Mouse (Mus musculus) hindbrain, embryonic 16.5 days (tissue): ENCODE results near the gene RPS10-NUDT3. TPM values are rescaled to one million over a fixed set of nuclear protein-coding genes. Genes with fewer than 3 reads are reported as not detected.

Experiments used
- ATAC-seq: fragments of 200-750 bp; cut with Nextera tagmentation; 2 replicates; pipeline ENCODE4 v1.8.0; 2017; ENCODE audit warnings: moderate TSS enrichment, moderate library complexity
- H3K27ac ChIP-seq: fragments of 300-500 bp; sonication (generic); 2 replicates; pipeline ENCODE4 v1.5.1; 2014; ENCODE audit warnings: low read depth, mild to moderate bottlenecking, control low read depth, low read length, moderate library complexity
- H3K27me3 ChIP-seq: fragments of 300-500 bp; sonication (generic); replicated peaks from 2 replicates; pipeline ENCODE4 v1.6.1; 2014; ENCODE audit warnings: low read length; ENCODE audit not compliant: control insufficient read depth, insufficient read depth
- H3K36me3 ChIP-seq: fragments of 300-500 bp; sonication (generic); 2 replicates; pipeline ENCODE4 v1.6.1; 2014; ENCODE audit warnings: mild to moderate bottlenecking, low read length, moderate library complexity, mixed read lengths; ENCODE audit not compliant: control insufficient read depth, insufficient read depth
- H3K4me1 ChIP-seq: fragments of 300-500 bp; sonication (generic); 2 replicates; pipeline ENCODE4 v1.6.1; 2014; ENCODE audit warnings: low read depth, low read length; ENCODE audit not compliant: control insufficient read depth, insufficient read depth
- H3K4me2 ChIP-seq: fragments of 300-500 bp; sonication (generic); 2 replicates; pipeline ENCODE4 v1.6.1; 2014; ENCODE audit warnings: mild to moderate bottlenecking, low read length, control low read depth, moderate library complexity
- H3K4me3 ChIP-seq: fragments of 300-500 bp; sonication (generic); 2 replicates; pipeline ENCODE4 v1.5.1; 2014; ENCODE audit warnings: mild to moderate bottlenecking, low read length, control low read depth, moderate library complexity
- H3K9ac ChIP-seq: fragments of 300-500 bp; sonication (generic); 2 replicates; pipeline ENCODE4 v1.6.1; 2014; ENCODE audit warnings: low read depth, mild to moderate bottlenecking, control low read depth, low read length, moderate library complexity
- H3K9me3 ChIP-seq: fragments of 300-500 bp; sonication (generic); 2 replicates; pipeline ENCODE4 v1.6.1; 2014; ENCODE audit warnings: mild to moderate bottlenecking, low read length, moderate library complexity; ENCODE audit not compliant: control insufficient read depth
- WGBS: fragments of 180-500 bp; shearing (Covaris S2); extraction: QIAGEN DNeasy Blood & Tissue Kit; methylation state at CpG from one replicate; pipeline ENCODE4 v1.1.7; 2014; 5-methylcytosine and 5-hydroxymethylcytosine counted together
- polyA plus RNA-seq: library from polyadenylated mRNA; unstranded; fragments of >200 nt; fragmentation: Nextera tagmentation; extraction: Ambion mirVana; gene quantifications from 2 replicates; pipeline ENCODE4 v1.2.1, GENCODE M21; 2015

Gene RPS10-NUDT3
- not detected in 2 replicates for polyA plus RNA-seq

- under 1% methylated on average over 53 of the region's 72 CpGs for WGBS
- peaks cover 27% of the 10 kb centered on the region for H3K36me3 ChIP-seq
- peak; percentile 98 for ATAC-seq
Measured at GRCm38 (mm10) chr17:27634871-27635574, at the start of gene RPS10-NUDT3. Gene RPS10-NUDT3, minus strand, starts transcription at chr17:27635222.

GRCm38 (mm10) chr17:27678924-27679813 is 44.1 kb upstream of the RPS10-NUDT3 start:
- H3K27me3 ChIP-seq, result no peaks in the 10 kb centered on the region
- 18% methylated on average over 11 of the region's 11 CpGs for WGBS
- H3K27ac ChIP-seq, result peak overlapping the region; percentile 71
- H3K4me1 ChIP-seq, result peaks cover 10% of the 10 kb centered on the region
- no peak overlapping the region for H3K4me3 ChIP-seq
- H3K9ac ChIP-seq, result no peak overlapping the region
- no peaks in the 10 kb centered on the region for H3K9me3 ChIP-seq
- ATAC-seq, result peak; percentile 67
- H3K36me3 ChIP-seq, result no peaks in the 10 kb centered on the region
- no peak overlapping the region for H3K4me2 ChIP-seq

More at GRCm38 (mm10) chr17:27634871-27635574, at the start of gene RPS10-NUDT3:
- Histone ChIP-seq H3K27ac (peak within 1 kb of the TSS; percentile 65), H3K9ac (peak within 1 kb of the TSS; percentile 79), H3K4me2 (peak within 1 kb of the TSS; percentile 79), H3K4me3 (peak within 1 kb of the TSS; percentile 73), H3K4me1 (peaks cover 20% of the 10 kb centered on the region), H3K27me3 (no peaks in the 10 kb centered on the region), H3K9me3 (no peaks in the 10 kb centered on the region)

GRCm38 (mm10) chr17:27677756-27678155 is 42.7 kb upstream of the RPS10-NUDT3 start:
- H3K27ac ChIP-seq, result no peak overlapping the region

GRCm38 (mm10) chr17:27676270-27676669 is 41.2 kb upstream of the RPS10-NUDT3 start:
- H3K36me3 ChIP-seq, result no peaks in the 10 kb centered on the region
- ATAC-seq, result no peak
- H3K4me2 ChIP-seq, result no peak overlapping the region
- H3K27ac ChIP-seq, result no peak overlapping the region
- no peaks in the 10 kb centered on the region for H3K9me3 ChIP-seq
- H3K27me3 ChIP-seq, result no peaks in the 10 kb centered on the region
- H3K4me3 ChIP-seq, result no peak overlapping the region
- H3K4me1 ChIP-seq, result peaks cover 10% of the 10 kb centered on the region
- no peak overlapping the region for H3K9ac ChIP-seq
- 64% methylated on average over 7 of the region's 7 CpGs for WGBS

More at GRCm38 (mm10) chr17:27677756-27678155, 42.7 kb upstream of the RPS10-NUDT3 start:
- H3K9me3 ChIP-seq, result no peaks in the 10 kb centered on the region
- no peaks in the 10 kb centered on the region for H3K27me3 ChIP-seq
- H3K36me3 ChIP-seq, result no peaks in the 10 kb centered on the region
- no peak overlapping the region for H3K4me3 ChIP-seq
- 80% methylated on average over 5 of the region's 5 CpGs for WGBS
- peaks cover 10% of the 10 kb centered on the region for H3K4me1 ChIP-seq
- no peak overlapping the region for H3K9ac ChIP-seq
- no peak for ATAC-seq
- no peak overlapping the region for H3K4me2 ChIP-seq

- 69% methylated on average over 9 of the region's 9 CpGs for WGBS
- Histone ChIP-seq H3K9ac (no peak overlapping the region), H3K4me2 (no peak overlapping the region), H3K4me1 (peaks cover 10% of the 10 kb centered on the region), H3K27me3 (no peaks in the 10 kb centered on the region), H3K9me3 (no peaks in the 10 kb centered on the region), H3K36me3 (no peaks in the 10 kb centered on the region), H3K27ac (no peak overlapping the region), H3K4me3 (no peak overlapping the region)
- no peak for ATAC-seq
Measured at GRCm38 (mm10) chr17:27675453-27675852, 40.4 kb upstream of the RPS10-NUDT3 start.

GRCm38 (mm10) chr17:27673945-27674344 is 38.9 kb upstream of the RPS10-NUDT3 start:
- peaks cover 4% of the 10 kb centered on the region for H3K4me1 ChIP-seq
- no peaks in the 10 kb centered on the region for H3K9me3 ChIP-seq
- no peak overlapping the region for H3K4me2 ChIP-seq
- WGBS, result 46% methylated on average over 7 of the region's 7 CpGs
- H3K27ac ChIP-seq, result no peak overlapping the region
- H3K36me3 ChIP-seq, result no peaks in the 10 kb centered on the region
- no peak for ATAC-seq
- H3K9ac ChIP-seq, result no peak overlapping the region
- no peaks in the 10 kb centered on the region for H3K27me3 ChIP-seq
- no peak overlapping the region for H3K4me3 ChIP-seq

GRCm38 (mm10) chr17:27671720-27672119 is 36.7 kb upstream of the RPS10-NUDT3 start:
- no peak overlapping the region for H3K4me2 ChIP-seq
- H3K27me3 ChIP-seq, result no peaks in the 10 kb centered on the region
- H3K4me3 ChIP-seq, result no peak overlapping the region
- WGBS, result 82% methylated on average over 6 of the region's 6 CpGs
- no peak for ATAC-seq
- H3K9me3 ChIP-seq, result no peaks in the 10 kb centered on the region
- H3K4me1 ChIP-seq, result no peaks in the 10 kb centered on the region
- no peak overlapping the region for H3K9ac ChIP-seq
- H3K36me3 ChIP-seq, result no peaks in the 10 kb centered on the region
- no peak overlapping the region for H3K27ac ChIP-seq

GRCm38 (mm10) chr17:27658767-27659166 is 23.7 kb upstream of the RPS10-NUDT3 start:
- ATAC-seq, result no peak
- Histone ChIP-seq H3K27ac (no peak overlapping the region), H3K9me3 (no peaks in the 10 kb centered on the region), H3K27me3 (no peaks in the 10 kb centered on the region), H3K9ac (no peak overlapping the region), H3K4me2 (no peak overlapping the region), H3K36me3 (no peaks in the 10 kb centered on the region), H3K4me3 (no peak overlapping the region), H3K4me1 (peaks cover 15% of the 10 kb centered on the region)
- WGBS, result 72% methylated on average over 7 of the region's 7 CpGs

- Histone ChIP-seq H3K4me3 (no peak overlapping the region; the same call in 1 of the 2 replicates), H3K4me2 (peak overlapping the region; percentile 75; the same call in 1 of the 2 replicates), H3K9me3 (no peaks in the 10 kb centered on the region), H3K27me3 (no peaks in the 10 kb centered on the region), H3K9ac (no peak overlapping the region), H3K36me3 (no peaks in the 10 kb centered on the region), H3K4me1 (peaks cover 15% of the 10 kb centered on the region), H3K27ac (no peak overlapping the region)
- ATAC-seq, result no peak
- WGBS, result 74% methylated on average over 8 of the region's 8 CpGs
Measured at GRCm38 (mm10) chr17:27657123-27657522, 22.1 kb upstream of the RPS10-NUDT3 start.
